Mouse (Mus musculus): Measurements from ENCODE around the gene Vmn1r85. TPM values are rescaled to one million over a fixed set of nuclear protein-coding genes. Genes with fewer than 3 reads are reported as not detected.

Gene Vmn1r85
- polyA plus RNA-seq (2014; fragmentation: Illumina TruSeq; extraction: RNeasy Lipid Tissue Mini Kit (QIAGEN cat#74804); ENCODE audit: low read depth, low replicate concordance) = not detected

GRCm38 (mm10) chr7:13095073-13095472, at the start of gene Vmn1r85:
Gene Vmn1r85 (minus strand): TSS chr7:13095173.

GRCm38 (mm10) chr7:13140057-13140456, 45.1 kb upstream of the Vmn1r85 start, which contains the start of gene Vmn1r87:
Gene Vmn1r87 (minus strand): TSS chr7:13140157.

GRCm38 (mm10) chr7:13119817-13120216, 24.8 kb upstream of the Vmn1r85 start, which contains the start of gene Vmn1r86:
Gene Vmn1r86 (minus strand): TSS chr7:13119917.

DNA sequence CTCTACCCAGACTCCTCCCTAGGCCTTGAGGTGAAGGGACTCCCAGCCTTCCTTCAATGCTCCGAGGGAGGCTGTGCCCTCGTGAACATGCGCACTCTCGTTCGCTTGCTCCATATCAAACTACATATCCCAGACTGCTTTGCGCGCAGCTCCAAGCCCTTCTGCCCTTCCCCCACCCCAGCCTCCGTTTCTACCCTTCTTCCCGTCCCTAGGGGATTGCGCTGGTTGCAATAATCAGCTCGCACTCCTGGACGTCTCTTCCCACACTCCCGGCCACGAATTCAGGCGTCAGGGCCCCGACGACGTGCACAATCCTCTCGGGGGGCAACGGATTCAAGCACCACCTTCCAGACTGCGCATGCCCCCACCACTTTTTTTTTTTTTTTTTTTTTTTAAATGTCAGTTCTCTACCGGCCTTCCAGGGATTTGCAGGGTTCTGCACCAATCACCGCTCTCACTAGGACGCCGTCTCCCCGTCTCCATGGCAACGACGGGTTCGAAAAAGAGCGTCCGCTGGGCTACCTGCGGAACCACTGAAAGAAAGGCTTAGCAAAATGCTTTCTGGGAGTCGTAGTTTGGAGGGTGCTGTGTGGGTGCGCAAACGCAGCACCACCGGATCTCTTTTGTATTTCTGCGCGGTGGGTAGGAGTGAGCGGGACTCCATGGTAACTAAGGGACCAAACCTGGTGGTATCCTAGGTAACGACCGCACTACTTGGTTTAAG, 40.5 kb downstream of the Vmn1r85 start, which contains the start of gene Mzf1:
TSS of gene Mzf1 (minus strand) at position 478 of the 724 bp plus-strand sequence.

DNA sequence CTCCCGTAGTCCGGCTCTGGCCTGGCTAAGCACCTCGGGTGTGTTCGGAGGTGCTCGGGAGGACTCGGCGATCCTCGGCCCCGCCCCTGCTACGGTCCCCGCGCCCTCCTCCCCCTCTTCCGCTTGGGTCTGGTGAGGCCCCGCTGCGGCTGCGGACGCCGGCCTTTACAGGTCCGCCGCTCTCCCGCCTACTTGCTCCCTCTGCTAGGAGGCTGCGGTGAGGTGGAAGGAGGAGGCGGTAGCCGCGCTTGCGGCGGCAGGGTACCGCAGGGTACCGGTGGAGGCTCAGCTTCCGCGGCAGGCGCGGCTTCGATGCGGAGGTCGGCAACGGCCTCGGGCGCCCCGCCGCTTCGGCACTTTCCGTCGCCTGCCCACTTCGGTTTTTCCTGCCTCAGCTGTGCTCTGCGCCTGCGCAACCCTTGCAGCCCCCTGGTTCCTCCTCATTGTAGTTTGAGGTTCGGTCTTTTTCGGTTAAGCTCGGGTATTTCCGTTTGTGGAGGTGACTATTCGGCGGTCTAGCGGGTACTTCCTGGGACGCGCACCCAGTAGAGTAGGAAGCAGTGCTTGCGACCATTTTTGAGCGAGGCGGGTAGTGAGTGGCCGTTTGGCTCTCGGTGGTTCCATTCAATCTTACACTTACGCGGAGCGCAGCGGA, 56.9 kb downstream of the Vmn1r85 start, which contains the start of gene Ube2m:
TSS of gene Ube2m (minus strand) at position 375 of the 655 bp plus-strand sequence.

DNA sequence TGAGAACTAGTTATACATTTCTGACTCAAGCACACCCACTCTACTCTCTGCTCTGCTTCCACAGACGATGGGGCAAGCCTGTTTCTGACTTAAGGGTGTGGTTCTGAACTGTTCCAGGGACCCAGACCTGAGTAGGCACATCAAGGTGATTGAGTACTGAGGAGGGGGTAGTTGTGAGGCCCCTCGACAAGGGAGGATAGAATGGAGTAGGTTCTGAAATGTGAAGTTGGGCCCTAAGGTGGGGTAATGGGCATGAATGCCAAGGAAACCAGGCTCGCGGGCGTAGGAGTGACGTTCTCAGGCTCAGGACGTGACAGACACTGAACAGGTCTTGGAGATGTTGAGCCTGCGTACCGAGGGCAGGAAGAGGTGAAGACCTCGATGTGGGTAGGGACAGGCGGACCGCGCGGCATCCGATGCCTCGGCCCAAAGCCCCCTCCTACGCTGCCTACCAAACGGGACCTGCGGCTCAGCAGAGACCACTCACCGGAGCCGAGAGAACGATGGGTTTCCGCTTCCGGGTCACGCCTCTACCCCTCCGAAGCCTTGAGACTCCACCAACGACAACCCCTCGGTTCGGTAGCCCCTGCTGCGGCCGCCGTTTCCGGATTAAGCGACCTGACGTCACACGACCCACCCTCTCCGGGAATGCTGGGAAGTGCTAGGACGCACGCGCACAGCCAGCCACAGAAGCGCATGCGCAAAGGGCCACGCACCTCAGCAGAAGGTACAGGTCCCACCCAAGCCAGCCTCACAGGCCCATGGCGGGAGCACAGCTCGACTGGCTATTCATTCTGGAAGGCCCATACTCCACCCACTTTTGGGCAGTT, 60.6 kb downstream of the Vmn1r85 start, which contains the start of gene Chmp2a:
TSS of gene Chmp2a (minus strand) at position 660 of the 830 bp plus-strand sequence.

Other genes starting within 250 kb of the Vmn1r85 start
- gene Zfp128, start 214.0 kb downstream of the Vmn1r85 start, polyA plus RNA-seq (2014; fragmentation: Illumina TruSeq; extraction: RNeasy Lipid Tissue Mini Kit (QIAGEN cat#74804); ENCODE audit: low read depth, low replicate concordance) = 3.1 TPM
- 4.5 TPM for gene Zscan22, start 197.4 kb downstream of the Vmn1r85 start, polyA plus RNA-seq (2014; fragmentation: Illumina TruSeq; extraction: RNeasy Lipid Tissue Mini Kit (QIAGEN cat#74804); ENCODE audit: low read depth, low replicate concordance)
- 29.4 TPM for gene Rps5, start 172.9 kb downstream of the Vmn1r85 start, polyA plus RNA-seq (2014; fragmentation: Illumina TruSeq; extraction: RNeasy Lipid Tissue Mini Kit (QIAGEN cat#74804); ENCODE audit: low read depth, low replicate concordance)
- gene Rnf225, start 167.8 kb downstream of the Vmn1r85 start, polyA plus RNA-seq (2014; fragmentation: Illumina TruSeq; extraction: RNeasy Lipid Tissue Mini Kit (QIAGEN cat#74804); ENCODE audit: low read depth, low replicate concordance) = 0.35 TPM
- gene Zfp324, start 129.3 kb downstream of the Vmn1r85 start, polyA plus RNA-seq (2014; fragmentation: Illumina TruSeq; extraction: RNeasy Lipid Tissue Mini Kit (QIAGEN cat#74804); ENCODE audit: low read depth, low replicate concordance) = 2.2 TPM
- 2.7 TPM for gene Zfp446, start 117.3 kb downstream of the Vmn1r85 start, polyA plus RNA-seq (2014; fragmentation: Illumina TruSeq; extraction: RNeasy Lipid Tissue Mini Kit (QIAGEN cat#74804); ENCODE audit: low read depth, low replicate concordance)
- not detected for gene Slc27a5, start 97.0 kb downstream of the Vmn1r85 start, polyA plus RNA-seq (2014; fragmentation: Illumina TruSeq; extraction: RNeasy Lipid Tissue Mini Kit (QIAGEN cat#74804); ENCODE audit: low read depth, low replicate concordance)
- gene Trim28, start 96.1 kb downstream of the Vmn1r85 start, polyA plus RNA-seq (2014; fragmentation: Illumina TruSeq; extraction: RNeasy Lipid Tissue Mini Kit (QIAGEN cat#74804); ENCODE audit: low read depth, low replicate concordance) = 16.1 TPM
- 0.54 TPM for gene Zbtb45, start 85.1 kb downstream of the Vmn1r85 start, polyA plus RNA-seq (2014; fragmentation: Illumina TruSeq; extraction: RNeasy Lipid Tissue Mini Kit (QIAGEN cat#74804); ENCODE audit: low read depth, low replicate concordance)
- 95.3 TPM for gene Chmp2a, start 60.4 kb downstream of the Vmn1r85 start, polyA plus RNA-seq (2014; fragmentation: Illumina TruSeq; extraction: RNeasy Lipid Tissue Mini Kit (QIAGEN cat#74804); ENCODE audit: low read depth, low replicate concordance)
- 41.1 TPM for gene Ube2m, start 56.9 kb downstream of the Vmn1r85 start, polyA plus RNA-seq (2014; fragmentation: Illumina TruSeq; extraction: RNeasy Lipid Tissue Mini Kit (QIAGEN cat#74804); ENCODE audit: low read depth, low replicate concordance)
- gene Mzf1, start 40.4 kb downstream of the Vmn1r85 start, polyA plus RNA-seq (2014; fragmentation: Illumina TruSeq; extraction: RNeasy Lipid Tissue Mini Kit (QIAGEN cat#74804); ENCODE audit: low read depth, low replicate concordance) = 0.79 TPM
- not detected for gene Vmn1r86, start 24.7 kb upstream of the Vmn1r85 start, polyA plus RNA-seq (2014; fragmentation: Illumina TruSeq; extraction: RNeasy Lipid Tissue Mini Kit (QIAGEN cat#74804); ENCODE audit: low read depth, low replicate concordance)
- not detected for gene Vmn1r87, start 45.0 kb upstream of the Vmn1r85 start, polyA plus RNA-seq (2014; fragmentation: Illumina TruSeq; extraction: RNeasy Lipid Tissue Mini Kit (QIAGEN cat#74804); ENCODE audit: low read depth, low replicate concordance)
- not detected for gene Vmn1r88, start 64.4 kb upstream of the Vmn1r85 start, polyA plus RNA-seq (2014; fragmentation: Illumina TruSeq; extraction: RNeasy Lipid Tissue Mini Kit (QIAGEN cat#74804); ENCODE audit: low read depth, low replicate concordance)
- gene Vmn1r89, start 117.8 kb upstream of the Vmn1r85 start, polyA plus RNA-seq (2014; fragmentation: Illumina TruSeq; extraction: RNeasy Lipid Tissue Mini Kit (QIAGEN cat#74804); ENCODE audit: low read depth, low replicate concordance) = not detected
- gene Lig1, start 182.1 kb upstream of the Vmn1r85 start, polyA plus RNA-seq (2014; fragmentation: Illumina TruSeq; extraction: RNeasy Lipid Tissue Mini Kit (QIAGEN cat#74804); ENCODE audit: low read depth, low replicate concordance) = 10.1 TPM
- 8.3 TPM for gene Zswim9, start 183.5 kb upstream of the Vmn1r85 start, polyA plus RNA-seq (2014; fragmentation: Illumina TruSeq; extraction: RNeasy Lipid Tissue Mini Kit (QIAGEN cat#74804); ENCODE audit: low read depth, low replicate concordance)
- gene Pla2g4c, start 229.5 kb upstream of the Vmn1r85 start, polyA plus RNA-seq (2014; fragmentation: Illumina TruSeq; extraction: RNeasy Lipid Tissue Mini Kit (QIAGEN cat#74804); ENCODE audit: low read depth, low replicate concordance) = 3.4 TPM